Mouse (Mus musculus) liver, embryonic 14.5 days (tissue): ENCODE measurements around the gene Mms19.

Source experiments
- CTCF ChIP-seq: IDR thresholded peaks from 2 replicates; pipeline ENCODE4 v1.5.1; 2016; ENCODE audit warnings: antibody characterized with exemption, low read depth, control low read depth
- EP300 ChIP-seq: IDR thresholded peaks from 2 replicates; pipeline ENCODE4 v1.6.1; 2016; ENCODE audit warnings: antibody characterized with exemption, low read depth

- TF ChIP-seq CTCF (peak; percentile 18; the same call in 1 of the 2 replicates), EP300 (no peak; the same call in 1 of the 2 replicates)
Observed at GRCm38 (mm10) chr19:41933179-41934086, 47.5 kb downstream of the Mms19 start, which contains the start of the genes Exosc1 and Zdhhc16.
